Mouse (Mus musculus): Measurements from ENCODE around the gene Timp3. TPM values are rescaled to one million over a fixed set of nuclear protein-coding genes. Genes with fewer than 3 reads are reported as not detected.

The Timp3 gene
- polyA plus RNA-seq, 1 experiment from 2014 or later = 91.0 TPM

- H3K4me3 ChIP-seq (ENCODE audit: control insufficient read depth in 1 of 2, insufficient read depth in 1 of 2, low read depth in 1 of 2, low read length in 2 of 2) = no peak overlapping the region
- no peak for ATAC-seq (ENCODE audit: insufficient number of reproducible peaks, insufficient read depth, low FRiP score, low read depth)
- H3K36me3 ChIP-seq (ENCODE audit: control insufficient read depth, insufficient read depth, low read length) = peaks cover 24% of the 10 kb centered on the region
- no peaks in the 10 kb centered on the region for H3K9me3 ChIP-seq (ENCODE audit: control insufficient read depth, low read length)
- peaks cover 0 to 4% of the 10 kb centered on the region in 2 experiments; a peak in 3 of 4 replicates for H3K4me1 ChIP-seq (ENCODE audit: control insufficient read depth in 2 of 2, insufficient read depth in 2 of 2, low read length in 2 of 2)
- no peak overlapping the region for H3K27ac ChIP-seq (replicated peaks in 1 of 2; ENCODE audit: control insufficient read depth in 1 of 2, insufficient read depth in 1 of 2, low read depth in 2 of 2, low read length in 2 of 2)
- no peak overlapping the region for H3K4me2 ChIP-seq (ENCODE audit: low read length)
- WGBS = 73% methylated on average over 2 of the region's 2 CpGs
- H3K9ac ChIP-seq (ENCODE audit: low read length) = no peak overlapping the region
- H3K27me3 ChIP-seq (ENCODE audit: control insufficient read depth, insufficient read depth, low read length) = no peaks in the 10 kb centered on the region
Measured at GRCm38 (mm10) chr10:86351287-86351686, 51.1 kb downstream of the Timp3 start.

DNA sequence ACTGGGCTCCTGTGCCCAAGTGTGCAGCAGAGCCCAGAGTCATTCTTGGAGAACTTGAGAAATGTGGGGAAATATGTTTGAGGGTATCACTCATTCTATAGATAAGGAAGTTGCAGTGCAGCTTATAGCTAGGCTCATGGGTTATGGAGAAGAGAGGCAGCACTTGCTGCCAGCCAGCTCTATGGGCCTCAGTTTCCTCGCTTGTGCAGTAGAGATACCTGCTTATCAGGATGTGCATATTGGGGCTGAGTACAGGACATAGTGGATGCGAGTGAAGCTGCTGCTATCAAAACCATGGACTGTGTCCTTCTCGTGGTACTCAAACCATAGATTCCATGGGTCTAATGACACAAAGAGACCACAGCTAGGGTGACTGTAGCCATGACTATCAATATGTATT lies 52.3 kb downstream of the Timp3 start:
- no peak for ATAC-seq (ENCODE audit: insufficient number of reproducible peaks, insufficient read depth, low FRiP score, low read depth)
- no peak overlapping the region for H3K27ac ChIP-seq (replicated peaks in 1 of 2; ENCODE audit: control insufficient read depth in 1 of 2, insufficient read depth in 1 of 2, low read depth in 2 of 2, low read length in 2 of 2)
- H3K9ac ChIP-seq (ENCODE audit: low read length) = no peak overlapping the region
- no peaks in the 10 kb centered on the region for H3K9me3 ChIP-seq (ENCODE audit: control insufficient read depth, low read length)
- no peaks in the 10 kb centered on the region for H3K27me3 ChIP-seq (ENCODE audit: control insufficient read depth, insufficient read depth, low read length)
- H3K4me2 ChIP-seq (ENCODE audit: low read length) = no peak overlapping the region
- peaks cover 16% of the 10 kb centered on the region for H3K36me3 ChIP-seq (ENCODE audit: control insufficient read depth, insufficient read depth, low read length)
- no peaks in the 10 kb centered on the region for H3K4me1 ChIP-seq (ENCODE audit: control insufficient read depth in 2 of 2, insufficient read depth in 2 of 2, low read length in 2 of 2)
- 88% methylated on average over 3 of the region's 3 CpGs for WGBS
- H3K4me3 ChIP-seq (ENCODE audit: control insufficient read depth in 1 of 2, insufficient read depth in 1 of 2, low read depth in 1 of 2, low read length in 2 of 2) = no peak overlapping the region

DNA sequence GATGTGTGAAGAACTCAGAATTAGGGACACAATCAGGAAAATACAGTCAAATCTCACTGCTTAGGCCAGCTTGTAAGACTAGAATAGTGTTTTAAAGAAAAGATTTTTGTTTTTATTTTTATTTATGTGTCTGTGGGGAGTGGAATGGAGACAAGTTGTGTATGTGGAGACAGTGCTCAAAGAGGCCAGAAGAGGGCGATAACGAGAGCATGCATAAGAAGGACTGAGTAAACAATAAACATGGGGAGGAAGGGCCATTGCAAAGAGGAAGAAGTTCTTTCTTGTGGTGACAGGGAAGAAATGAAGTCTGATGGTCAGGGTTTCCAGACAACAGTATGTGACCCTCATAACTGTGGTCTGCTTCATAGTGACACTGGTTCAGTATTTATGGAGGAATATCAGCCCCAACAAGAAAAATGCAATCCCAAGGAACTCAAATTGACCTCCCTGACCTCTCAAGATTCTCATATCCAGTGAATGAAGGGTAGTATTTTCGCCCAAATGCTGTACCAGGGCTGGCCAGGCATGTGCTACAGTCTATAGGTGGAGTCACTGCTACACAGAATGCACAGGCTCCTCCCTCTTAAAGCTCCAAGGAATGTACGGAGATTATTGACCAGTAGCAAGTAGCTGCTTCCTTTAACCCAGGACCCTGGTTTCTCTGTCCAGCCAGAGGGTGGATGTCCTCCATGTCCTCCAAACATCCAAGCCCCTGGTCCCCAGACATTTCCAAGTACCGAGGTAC lies 56.8 kb downstream of the Timp3 start:
- no peak overlapping the region for H3K9ac ChIP-seq (ENCODE audit: low read length)
- no peak overlapping the region for H3K4me2 ChIP-seq (ENCODE audit: low read length)
- no peaks in the 10 kb centered on the region for H3K9me3 ChIP-seq (ENCODE audit: control insufficient read depth, low read length)
- no peak overlapping the region for H3K4me3 ChIP-seq (ENCODE audit: control insufficient read depth in 1 of 2, insufficient read depth in 1 of 2, low read depth in 1 of 2, low read length in 2 of 2)
- H3K27ac ChIP-seq (replicated peaks in 1 of 2; ENCODE audit: control insufficient read depth in 1 of 2, insufficient read depth in 1 of 2, low read depth in 2 of 2, low read length in 2 of 2) = no peak overlapping the region
- peaks cover 3 to 5% of the 10 kb centered on the region in 2 experiments; a peak in 2 of 4 replicates for H3K4me1 ChIP-seq (ENCODE audit: control insufficient read depth in 2 of 2, insufficient read depth in 2 of 2, low read length in 2 of 2)
- WGBS = 45% methylated on average over 5 of the region's 5 CpGs
- ATAC-seq (ENCODE audit: insufficient number of reproducible peaks, insufficient read depth, low FRiP score, low read depth) = no peak
- no peaks in the 10 kb centered on the region for H3K36me3 ChIP-seq (ENCODE audit: control insufficient read depth, insufficient read depth, low read length)
- no peaks in the 10 kb centered on the region for H3K27me3 ChIP-seq (ENCODE audit: control insufficient read depth, insufficient read depth, low read length)

DNA sequence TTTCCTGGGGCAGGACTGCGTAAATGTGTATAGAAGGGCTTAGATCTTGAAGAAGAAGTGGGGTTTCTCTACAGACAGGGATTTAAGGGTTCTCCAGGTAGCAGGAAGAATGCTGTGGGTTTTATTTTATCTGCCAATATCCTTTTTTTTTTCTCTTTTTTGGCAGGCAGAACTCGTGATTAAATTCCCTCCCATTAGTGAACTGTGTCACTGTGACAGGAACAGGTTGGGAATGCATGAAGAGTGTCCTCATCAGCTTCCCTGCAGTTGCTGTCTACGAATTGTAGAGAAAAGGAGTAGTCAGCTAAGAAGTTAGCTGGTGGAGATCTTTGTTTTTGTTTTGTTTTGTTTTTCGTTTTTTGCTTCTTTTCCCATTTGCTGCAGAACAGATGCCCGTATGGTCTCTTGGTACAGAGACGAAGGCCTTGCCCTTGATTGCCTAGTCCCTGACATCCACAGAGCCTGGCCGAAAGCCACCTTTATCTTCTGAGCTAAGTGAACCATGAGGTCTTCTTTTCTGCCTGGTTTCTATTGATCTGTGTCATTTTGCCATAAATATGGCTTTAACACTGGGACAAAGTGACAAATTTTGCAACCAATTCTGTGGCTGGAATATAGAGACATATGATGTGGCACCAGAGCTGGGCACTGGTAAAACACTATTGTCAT lies 58.3 kb downstream of the Timp3 start:
- H3K4me1 ChIP-seq (ENCODE audit: control insufficient read depth in 2 of 2, insufficient read depth in 2 of 2, low read length in 2 of 2) = peaks cover 3 to 5% of the 10 kb centered on the region in 2 experiments; a peak in 2 of 4 replicates
- H3K36me3 ChIP-seq (ENCODE audit: control insufficient read depth, insufficient read depth, low read length) = no peaks in the 10 kb centered on the region
- H3K9me3 ChIP-seq (ENCODE audit: control insufficient read depth, low read length) = no peaks in the 10 kb centered on the region
- no peak overlapping the region for H3K4me2 ChIP-seq (ENCODE audit: low read length)
- WGBS = 79% methylated on average over 7 of the region's 7 CpGs
- H3K9ac ChIP-seq (ENCODE audit: low read length) = no peak overlapping the region
- no peak for ATAC-seq (ENCODE audit: insufficient number of reproducible peaks, insufficient read depth, low FRiP score, low read depth)
- H3K4me3 ChIP-seq (ENCODE audit: control insufficient read depth in 1 of 2, insufficient read depth in 1 of 2, low read depth in 1 of 2, low read length in 2 of 2) = no peak overlapping the region
- no peak overlapping the region for H3K27ac ChIP-seq (replicated peaks in 1 of 2; ENCODE audit: control insufficient read depth in 1 of 2, insufficient read depth in 1 of 2, low read depth in 2 of 2, low read length in 2 of 2)
- H3K27me3 ChIP-seq (ENCODE audit: control insufficient read depth, insufficient read depth, low read length) = no peaks in the 10 kb centered on the region

GRCm38 (mm10) chr10:86359208-86359607 lies 59.0 kb downstream of the Timp3 start:
- Histone ChIP-seq H3K27me3 (ENCODE audit: control insufficient read depth, insufficient read depth, low read length) (no peaks in the 10 kb centered on the region), H3K4me3 (ENCODE audit: control insufficient read depth in 1 of 2, insufficient read depth in 1 of 2, low read depth in 1 of 2, low read length in 2 of 2) (no peak overlapping the region), H3K4me1 (ENCODE audit: control insufficient read depth in 2 of 2, insufficient read depth in 2 of 2, low read length in 2 of 2) (peaks cover 7 to 10% of the 10 kb centered on the region in 2 experiments; a peak in 3 of 4 replicates), H3K4me2 (ENCODE audit: low read length) (no peak overlapping the region), H3K9ac (ENCODE audit: low read length) (no peak overlapping the region), H3K9me3 (ENCODE audit: control insufficient read depth, low read length) (no peaks in the 10 kb centered on the region), H3K27ac (replicated peaks in 1 of 2; ENCODE audit: control insufficient read depth in 1 of 2, insufficient read depth in 1 of 2, low read depth in 2 of 2, low read length in 2 of 2) (0 out of 4 replicates have a peak overlapping the region, but pooled peaks of 1 of the 2 experiments have one; percentile 19), H3K36me3 (ENCODE audit: control insufficient read depth, insufficient read depth, low read length) (no peaks in the 10 kb centered on the region)
- 73% methylated on average over 2 of the region's 2 CpGs for WGBS
- ATAC-seq (ENCODE audit: insufficient number of reproducible peaks, insufficient read depth, low FRiP score, low read depth) = no peak

GRCm38 (mm10) chr10:86359699-86360098 lies 59.5 kb downstream of the Timp3 start:
- ATAC-seq (ENCODE audit: insufficient number of reproducible peaks, insufficient read depth, low FRiP score, low read depth) = no peak
- H3K27ac ChIP-seq (replicated peaks in 1 of 2; ENCODE audit: control insufficient read depth in 1 of 2, insufficient read depth in 1 of 2, low read depth in 2 of 2, low read length in 2 of 2) = 0 out of 4 replicates have a peak overlapping the region, but pooled peaks of 1 of the 2 experiments have one; percentile 19
- WGBS = 55% methylated on average over 4 of the region's 4 CpGs

DNA sequence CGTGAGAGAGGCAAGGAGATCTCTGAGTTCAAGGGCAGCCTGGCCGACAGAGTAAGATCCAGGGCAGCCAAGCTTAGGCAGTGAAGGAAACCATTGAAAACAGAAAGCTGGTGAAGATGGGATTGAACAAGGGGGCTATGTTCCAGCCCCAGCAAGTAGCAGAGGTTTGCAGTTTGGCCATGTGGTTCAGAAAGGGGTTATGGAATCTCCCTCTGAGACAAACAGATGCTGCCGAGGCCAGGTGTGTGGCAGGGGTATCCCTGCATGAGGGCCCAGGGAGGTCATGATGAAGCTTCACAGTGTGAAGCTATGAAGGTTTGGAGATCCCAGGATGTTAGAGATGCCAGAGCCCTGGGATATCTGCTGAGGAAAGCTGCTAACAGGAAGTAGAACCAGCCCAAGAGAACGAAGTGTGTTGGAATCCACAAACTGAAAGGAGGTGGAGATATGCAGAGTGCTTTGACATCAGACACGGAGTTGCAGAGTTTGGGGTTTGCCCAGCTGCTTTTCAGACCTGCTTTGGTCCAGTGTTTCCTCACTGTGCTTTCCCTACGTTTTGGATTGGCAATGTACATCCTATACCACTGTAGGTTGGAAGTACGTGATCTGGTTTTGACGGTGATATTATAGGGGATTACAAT lies 63.6 kb downstream of the Timp3 start:
- 58% methylated on average over 8 of the region's 8 CpGs for whole genome bisulfite sequencing
- Histone ChIP-seq H3K27me3 (ENCODE audit: control insufficient read depth, insufficient read depth, low read length) (peaks cover 3% of the 10 kb centered on the region; the same call in 1 of the 2 replicates), H3K4me1 (ENCODE audit: control insufficient read depth in 2 of 2, insufficient read depth in 2 of 2, low read length in 2 of 2) (peaks cover 22 to 26% of the 10 kb centered on the region in 2 experiments), H3K4me2 (ENCODE audit: low read length) (no peak overlapping the region), H3K9me3 (ENCODE audit: control insufficient read depth, low read length) (no peaks in the 10 kb centered on the region), H3K36me3 (ENCODE audit: control insufficient read depth, insufficient read depth, low read length) (no peaks in the 10 kb centered on the region), H3K27ac (replicated peaks in 1 of 2; ENCODE audit: control insufficient read depth in 1 of 2, insufficient read depth in 1 of 2, low read depth in 2 of 2, low read length in 2 of 2) (no peak overlapping the region), H3K4me3 (ENCODE audit: control insufficient read depth in 1 of 2, insufficient read depth in 1 of 2, low read depth in 1 of 2, low read length in 2 of 2) (no peak overlapping the region), H3K9ac (ENCODE audit: low read length) (no peak overlapping the region)
- ATAC-seq (ENCODE audit: insufficient number of reproducible peaks, insufficient read depth, low FRiP score, low read depth) = no peak

More at GRCm38 (mm10) chr10:86359699-86360098, 59.5 kb downstream of the Timp3 start:
- Histone ChIP-seq H3K9ac (ENCODE audit: low read length) (no peak overlapping the region), H3K4me2 (ENCODE audit: low read length) (no peak overlapping the region), H3K4me3 (ENCODE audit: control insufficient read depth in 1 of 2, insufficient read depth in 1 of 2, low read depth in 1 of 2, low read length in 2 of 2) (no peak overlapping the region), H3K27me3 (ENCODE audit: control insufficient read depth, insufficient read depth, low read length) (no peaks in the 10 kb centered on the region), H3K9me3 (ENCODE audit: control insufficient read depth, low read length) (no peaks in the 10 kb centered on the region), H3K4me1 (ENCODE audit: control insufficient read depth in 2 of 2, insufficient read depth in 2 of 2, low read length in 2 of 2) (peaks cover 9 to 11% of the 10 kb centered on the region in 2 experiments; a peak in 3 of 4 replicates), H3K36me3 (ENCODE audit: control insufficient read depth, insufficient read depth, low read length) (no peaks in the 10 kb centered on the region)

All from heart, embryonic 14.5 days (tissue).